8 mouse cellular contexts compared by ENCODE assay signal in the genomic region with DNA sequence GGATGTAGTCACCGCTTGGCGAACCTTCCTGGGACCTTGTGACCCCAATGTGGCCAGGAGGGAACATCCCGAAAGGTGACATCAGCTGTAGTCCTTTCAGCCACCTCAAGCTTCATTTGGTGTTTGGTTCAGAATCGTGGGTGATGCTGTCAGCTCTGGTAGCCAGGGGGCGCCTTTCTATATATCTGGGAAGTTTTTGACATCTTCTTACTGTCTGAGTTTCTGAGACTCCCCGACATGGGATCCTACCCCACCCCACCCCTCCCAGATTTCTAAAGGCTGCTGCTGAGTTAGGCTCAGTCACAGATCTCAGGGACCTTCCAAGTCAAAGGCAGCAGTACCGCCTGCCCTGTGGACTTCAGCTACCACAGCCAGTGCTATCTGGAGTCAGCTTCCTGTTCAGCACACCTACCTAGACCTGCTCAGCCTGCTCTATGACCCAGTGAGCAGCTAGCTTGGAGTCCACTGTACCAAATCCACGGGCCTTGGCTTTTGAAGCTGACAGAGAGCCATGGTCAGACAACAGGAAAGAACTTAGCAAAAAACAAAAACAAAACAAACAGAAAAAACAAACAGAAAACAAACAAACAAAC. TPM values are rescaled to one million over a fixed set of nuclear protein-coding genes. Genes with fewer than 3 reads are reported as not detected.
DNase-seq lines count a peak whose midpoint lies in the region; ATAC-seq and TF ChIP-seq lines count a peak whose summit lies in the region.
"Had no signal": no experiment of that assay in that cellular context is flagged by ENCODE, and none has a peak within 500 bp of the region (broad histone marks: within the 10 kb centered on the region; RNA-seq: fewer than 3 reads in every experiment).

No protein-coding gene starts in this region.

- 72% methylated on average over 8 of the region's 8 CpGs for WGBS in neural tube, embryonic 14.5 days
- 48% methylated on average over 8 of the region's 8 CpGs for WGBS in liver, adult 2 months

- no peak overlapping the region for H3K4me3 ChIP-seq in neural tube, embryonic 14.5 days (ENCODE audit: low read depth, low read length)
- H3K4me3 ChIP-seq in liver, adult 2 months (ENCODE audit: insufficient read depth, low read depth, low read length): no peak overlapping the region
- H3K4me3 ChIP-seq: midbrain, embryonic 12.5 days had no signal

- no peaks in the 10 kb centered on the region for H3K36me3 ChIP-seq in neural tube, embryonic 14.5 days (ENCODE audit: control insufficient read depth, insufficient read depth, low read length)
- no peaks in the 10 kb centered on the region for H3K36me3 ChIP-seq in liver, adult 2 months (ENCODE audit: control insufficient read depth, insufficient read depth, low read length)

- ATAC-seq in neural tube, embryonic 14.5 days (ENCODE audit: low read depth): 0 out of 2 replicates have a peak, but pooled peaks have one; percentile 28
- ATAC-seq in erythroid progenitor cell, adult 5-6 weeks (replicated peaks; ENCODE audit: low FRiP score, poor library complexity, severe bottlenecking): no peak

- H3K4me1 ChIP-seq in neural tube, embryonic 14.5 days (ENCODE audit: control insufficient read depth, insufficient read depth, low read length): no peaks in the 10 kb centered on the region
- H3K4me1 ChIP-seq in liver, adult 2 months (ENCODE audit: control insufficient read depth, insufficient read depth, low read length): 0 out of 2 replicates have a peak, but pooled peaks cover 2% of the 10 kb centered on the region
- H3K4me1 ChIP-seq: midbrain, embryonic 12.5 days had no signal

- no peaks in the 10 kb centered on the region for H3K9me3 ChIP-seq in neural tube, embryonic 14.5 days (ENCODE audit: control insufficient read depth, low read length)
- H3K9me3 ChIP-seq: midbrain, embryonic 12.5 days had no signal

- no peak overlapping the region for H3K27ac ChIP-seq in neural tube, embryonic 14.5 days (ENCODE audit: low read depth, low read length)
- H3K27ac ChIP-seq in liver, adult 2 months (replicated peaks; ENCODE audit: insufficient read depth, low read depth, low read length): no peak overlapping the region
- H3K27ac ChIP-seq: midbrain, embryonic 12.5 days had no signal

- TF ChIP-seq CTCF in brain, embryonic 14.5 days (IDR thresholded peaks at IDR 0.05; ENCODE audit: borderline replicate concordance, extremely low read depth, insufficient read depth, insufficient read length): peak; percentile 34; the same call in 1 of the 2 replicates
- TF ChIP-seq CTCF in liver, adult 2 months (IDR thresholded peaks at IDR 0.05; ENCODE audit: low read depth, low read length): peak; percentile 43

- no peak for TF ChIP-seq POLR2A in brain, embryonic 14.5 days (IDR thresholded peaks at IDR 0.05; ENCODE audit: borderline replicate concordance, extremely low read depth, insufficient read depth, insufficient read length, poor library complexity, severe bottlenecking)
- no peak for TF ChIP-seq POLR2A in liver, adult 2 months (IDR thresholded peaks at IDR 0.05; ENCODE audit: extremely low read depth, insufficient read depth, low read length)

- no peaks in the 10 kb centered on the region for H3K27me3 ChIP-seq in neural tube, embryonic 14.5 days (ENCODE audit: control insufficient read depth, insufficient read depth, low read length)
- no peaks in the 10 kb centered on the region for H3K27me3 ChIP-seq in liver, adult 2 months (ENCODE audit: control insufficient read depth, insufficient read depth, low read length)
- H3K27me3 ChIP-seq: midbrain, embryonic 12.5 days had no signal

- no peaks in the 10 kb centered on the region for H3K79me2 ChIP-seq in liver, adult 2 months (ENCODE audit: control insufficient read depth, insufficient read depth, low read length)

- no peak overlapping the region for H3K9ac ChIP-seq in neural tube, embryonic 14.5 days (replicated peaks; ENCODE audit: low read depth, low read length)
- no peak overlapping the region for H3K9ac ChIP-seq in liver, adult 2 months (ENCODE audit: low read depth, low read length)
- H3K9ac ChIP-seq: midbrain, embryonic 12.5 days had no signal

- no peak overlapping the region for H3K4me2 ChIP-seq in neural tube, embryonic 14.5 days (ENCODE audit: low read depth, low read length)
- H3K4me2 ChIP-seq: midbrain, embryonic 12.5 days had no signal

- no peak for DNase-seq in neural tube, embryonic 10.5 days (ENCODE audit: extremely low spot score, low spot score)
- no peak for DNase-seq in brain, embryonic 14.5 days (ENCODE audit: low read depth)
- DNase-seq in liver, adult 2 months (ENCODE audit: extremely low read depth, low read depth, low spot score): peak; percentile 63
- DNase-seq in thymus, postnatal 14 days: peak; percentile 30
- DNase-seq in heart, adult 8-10 months (ENCODE audit: low spot score): no peak

RNA-seq across cellular contexts. Expression of gene Nme9, which starts 18.5 kb away (rescaled TPM):
- polyA plus RNA-seq in neural tube, embryonic 14.5 days (2014; fragmentation: Nextera tagmentation; extraction: Ambion mirVana): not detected in 2 replicates
- 0.25 and 0.56 TPM in 2 replicates for polyA plus RNA-seq in brain, embryonic 14.5 days (2012; rRNA removed)
- not detected in 2 replicates for total RNA-seq in liver, adult 2 months (2014; rRNA removed)
- polyA plus RNA-seq in liver, adult 2 months (2012; rRNA removed): not detected in 2 replicates
- not detected for total RNA-seq in heart, adult 8-10 months (2022)
- total RNA-seq in erythroid progenitor cell, adult 5-6 weeks (2015; ENCODE audit: low replicate concordance): not detected in 2 replicates
- total RNA-seq in erythroid progenitor cell, adult 5-6 weeks (2017; ENCODE audit: low replicate concordance): 1.2 TPM in 1 of 2 replicates, not detected in the other
- polyA plus RNA-seq: midbrain, embryonic 12.5 days had no signal

RNA-seq across cellular contexts. Expression of gene Mras, which starts 32.6 kb away (rescaled TPM):
- 43.4 and 57.9 TPM in 2 replicates for polyA plus RNA-seq in neural tube, embryonic 14.5 days (2014; fragmentation: Nextera tagmentation; extraction: Ambion mirVana)
- polyA plus RNA-seq in brain, embryonic 14.5 days (2012; rRNA removed): 61.5 and 71.0 TPM in 2 replicates
- 1.3 and 2.9 TPM in 2 replicates for total RNA-seq in liver, adult 2 months (2014; rRNA removed)
- 3.5 and 4.1 TPM in 2 replicates for polyA plus RNA-seq in liver, adult 2 months (2012; rRNA removed)
- total RNA-seq in heart, adult 8-10 months (2022): 1 to 10 TPM; 3.7 to 8.8 (median 6.1) TPM
- 14.3 TPM in 1 of 2 replicates, not detected in the other for total RNA-seq in erythroid progenitor cell, adult 5-6 weeks (2015; ENCODE audit: low replicate concordance)
- total RNA-seq in erythroid progenitor cell, adult 5-6 weeks (2017; ENCODE audit: low replicate concordance): 0.08 and 0.13 TPM in 2 replicates

Comparison
In these comparisons a context has a peak if more than half of its experiments do, and no peak if none do; other contexts are left out.
1. DNase-seq: peak in liver, adult 2 months (single experiment) and thymus, postnatal 14 days (single experiment); none in neural tube, embryonic 10.5 days (single experiment), brain, embryonic 14.5 days (single experiment) and heart, adult 8-10 months (single experiment).